Mouse (Mus musculus): ENCODE measurements around the gene Stk38l.

GRCm38 (mm10) chr6:146676904-146677303, 47.9 kb upstream of the Stk38l start:
- no peak for TF ChIP-seq GATA1 (IDR thresholded peaks at IDR 0.05; ENCODE audit: low read length)
- no peak for TF ChIP-seq TAL1 (IDR thresholded peaks at IDR 0.05; ENCODE audit: low read length)
